In genomic region chr14:61024006-61024405, GRCm38 (mm10) we compare ENCODE assay signal across 18 mouse cellular contexts. TPM values are rescaled to one million over a fixed set of nuclear protein-coding genes. Genes with fewer than 3 reads are reported as not detected.
"Had no signal": no experiment of that assay in that cellular context is flagged by ENCODE, and none has a peak within 500 bp of the region (broad histone marks: within the 10 kb centered on the region; RNA-seq: fewer than 3 reads in every experiment).

No protein-coding gene starts in this region.

- H3K27me3 ChIP-seq: liver, embryonic 15.5 days; lung, embryonic 15.5 days; megakaryocyte, embryonic 14.5 days; midbrain, embryonic 13.5 days; midbrain, embryonic 15.5 days; neural tube, embryonic 12.5 days had no signal

- H3K4me1 ChIP-seq: megakaryocyte, embryonic 14.5 days; midbrain, embryonic 15.5 days; neural tube, embryonic 12.5 days had no signal

- H3K36me3 ChIP-seq: liver, embryonic 15.5 days; midbrain, embryonic 15.5 days; neural tube, embryonic 12.5 days had no signal

- DNase-seq: lung, adult 2 months; lung, postnatal 14 days; lung, postnatal 36 days; right cerebral cortex, postnatal 14 days; right cerebral cortex, postnatal 4 days; spleen, adult 18-20 months; thymus, adult 18-20 months; thymus, postnatal 14 days; thymus, postnatal 36 days had no signal

- H3K4me2 ChIP-seq: liver, embryonic 15.5 days; lung, embryonic 15.5 days; midbrain, embryonic 11.5 days; midbrain, embryonic 13.5 days; midbrain, embryonic 15.5 days; neural tube, embryonic 12.5 days had no signal

- H3K9ac ChIP-seq: liver, embryonic 15.5 days; lung, embryonic 15.5 days; midbrain, embryonic 13.5 days; midbrain, embryonic 15.5 days; neural tube, embryonic 12.5 days had no signal

- ATAC-seq: lung, postnatal 0 days; midbrain, embryonic 13.5 days; midbrain, embryonic 15.5 days had no signal

- H3K4me3 ChIP-seq: liver, embryonic 15.5 days; lung, embryonic 15.5 days; megakaryocyte, embryonic 14.5 days; midbrain, embryonic 13.5 days; midbrain, embryonic 15.5 days; neural tube, embryonic 12.5 days had no signal

- H3K27ac ChIP-seq: liver, embryonic 15.5 days; lung, embryonic 15.5 days; macrophage; midbrain, embryonic 13.5 days; midbrain, embryonic 15.5 days; neural tube, embryonic 12.5 days had no signal

- H3K9me3 ChIP-seq: liver, embryonic 15.5 days; lung, embryonic 15.5 days; midbrain, embryonic 13.5 days; midbrain, embryonic 15.5 days; neural tube, embryonic 12.5 days had no signal

RNA-seq across cellular contexts. Expression of gene Tnfrsf19, which starts 22.3 kb away (rescaled TPM):
- polyA plus RNA-seq: macrophage had no signal
